Mouse (Mus musculus) gastrocnemius, postnatal 10 days (tissue): ENCODE measurements around the gene Lrmda. TPM values are rescaled to one million over a fixed set of nuclear protein-coding genes. Genes with fewer than 3 reads are reported as not detected.

Source experiments
- DNase-seq: peaks from one replicate; pipeline ENCODE4 v3.0.0; 2021; ENCODE audit warnings: mixed read lengths
- total RNA-seq, 2 experiments: library from RNA; stranded (reverse); gene quantifications; 2 replicates each; pipeline ENCODE4 v1.2.3; 2021

Lrmda gene
- total RNA-seq, 2 experiments from 2014 or later, result 1.2 to 1.9 TPM

GRCm38 (mm10) chr14:22960166-22960565 lies 940.7 kb downstream of the Lrmda start:
- DNase-seq, result no peak

GRCm38 (mm10) chr14:22964796-22965660 lies 945.5 kb downstream of the Lrmda start:
- no peak for DNase-seq

- no peak for DNase-seq
Measured at GRCm38 (mm10) chr14:22968705-22969104, 949.2 kb downstream of the Lrmda start.

GRCm38 (mm10) chr14:22986736-22987135 lies 967.2 kb downstream of the Lrmda start:
- DNase-seq, result no peak

- no peak for DNase-seq
Measured at GRCm38 (mm10) chr14:22988090-22988669, 968.7 kb downstream of the Lrmda start.

- DNase-seq, result no peak
Measured at GRCm38 (mm10) chr14:22995184-22995935, 975.8 kb downstream of the Lrmda start.

GRCm38 (mm10) chr14:22998906-22999305 lies 979.4 kb downstream of the Lrmda start:
- DNase-seq, result no peak

- DNase-seq, result no peak
Measured at GRCm38 (mm10) chr14:23011989-23012388, 992.5 kb downstream of the Lrmda start.

GRCm38 (mm10) chr14:23014747-23015286 lies 995.3 kb downstream of the Lrmda start:
- DNase-seq, result peak; percentile 7

GRCm38 (mm10) chr14:23015321-23016067 lies 996.0 kb downstream of the Lrmda start:
- DNase-seq, result no peak

GRCm38 (mm10) chr14:23016068-23016611 lies 996.6 kb downstream of the Lrmda start:
- DNase-seq, result no peak

GRCm38 (mm10) chr14:23041002-23041401 lies 1021.5 kb downstream of the Lrmda start:
- no peak for DNase-seq

- DNase-seq, result no peak
Measured at GRCm38 (mm10) chr14:23045322-23045721, 1025.8 kb downstream of the Lrmda start.

GRCm38 (mm10) chr14:23046330-23046729 lies 1026.8 kb downstream of the Lrmda start:
- peak; percentile 73 for DNase-seq

GRCm38 (mm10) chr14:23051441-23051840 lies 1031.9 kb downstream of the Lrmda start:
- DNase-seq, result no peak

- no peak for DNase-seq
Measured at GRCm38 (mm10) chr14:23052833-23053592, 1033.5 kb downstream of the Lrmda start.

- DNase-seq, result no peak
Measured at GRCm38 (mm10) chr14:23057228-23057976, 1037.9 kb downstream of the Lrmda start.

- no peak for DNase-seq
Measured at GRCm38 (mm10) chr14:23057987-23058386, 1038.5 kb downstream of the Lrmda start.

- DNase-seq, result no peak
Measured at GRCm38 (mm10) chr14:23078719-23079118, 1059.2 kb downstream of the Lrmda start.

GRCm38 (mm10) chr14:23084241-23084773 lies 1064.8 kb downstream of the Lrmda start:
- no peak for DNase-seq
